Mouse (Mus musculus) kidney, postnatal 10 days (tissue): ENCODE data around the gene Cd6.

Source experiments
- DNase-seq: peaks from one replicate; pipeline ENCODE4 v3.0.0; 2021; ENCODE audit warnings: mixed read lengths

Cd6 gene

GRCm38 (mm10) chr19:10835671-10836070 lies 5.8 kb upstream of the Cd6 start:
- DNase-seq: no peak

GRCm38 (mm10) chr19:10833611-10834010 lies 3.8 kb upstream of the Cd6 start:
- DNase-seq: no peak

- no peak for DNase-seq
These were observed 2.2 kb upstream of the Cd6 start for GRCm38 (mm10) chr19:10832030-10832429.

GRCm38 (mm10) chr19:10831424-10831823 lies 1.6 kb upstream of the Cd6 start:
- peak; percentile 82 for DNase-seq

GRCm38 (mm10) chr19:10828321-10828720 lies 1.5 kb downstream of the Cd6 start:
- no peak for DNase-seq

- DNase-seq: no peak
These were observed 5.8 kb downstream of the Cd6 start for GRCm38 (mm10) chr19:10824061-10824460.

- DNase-seq: no peak
These were observed 7.3 kb downstream of the Cd6 start for GRCm38 (mm10) chr19:10822534-10822933.

GRCm38 (mm10) chr19:10821319-10821718 lies 8.5 kb downstream of the Cd6 start:
- no peak for DNase-seq

- DNase-seq: peak; percentile 53
These were observed 11.5 kb downstream of the Cd6 start for GRCm38 (mm10) chr19:10818217-10818946.

- DNase-seq: no peak
These were observed 13.4 kb downstream of the Cd6 start for GRCm38 (mm10) chr19:10816462-10816861.

GRCm38 (mm10) chr19:10815871-10816270 lies 14.0 kb downstream of the Cd6 start:
- no peak for DNase-seq

GRCm38 (mm10) chr19:10813905-10814304 lies 16.0 kb downstream of the Cd6 start:
- no peak for DNase-seq

- DNase-seq: no peak
These were observed 16.8 kb downstream of the Cd6 start for GRCm38 (mm10) chr19:10813039-10813438.

- no peak for DNase-seq
These were observed 18.4 kb downstream of the Cd6 start for GRCm38 (mm10) chr19:10811471-10811870.

- DNase-seq: no peak
These were observed 19.7 kb downstream of the Cd6 start for GRCm38 (mm10) chr19:10810176-10810492.

GRCm38 (mm10) chr19:10809428-10810175 lies 20.3 kb downstream of the Cd6 start:
- DNase-seq: no peak

- DNase-seq: no peak
These were observed 21.2 kb downstream of the Cd6 start for GRCm38 (mm10) chr19:10808524-10809233.

- DNase-seq: no peak
These were observed 24.1 kb downstream of the Cd6 start for GRCm38 (mm10) chr19:10805661-10806285.

- DNase-seq: no peak
These were observed 24.8 kb downstream of the Cd6 start for GRCm38 (mm10) chr19:10804850-10805660.

GRCm38 (mm10) chr19:10803751-10804150 lies 26.1 kb downstream of the Cd6 start:
- DNase-seq: no peak

GRCm38 (mm10) chr19:10801906-10802305 lies 28.0 kb downstream of the Cd6 start:
- no peak for DNase-seq

GRCm38 (mm10) chr19:10801070-10801469 lies 28.8 kb downstream of the Cd6 start:
- DNase-seq: no peak
